Mouse (Mus musculus): ENCODE results near the gene Slc22a4.
"Not testable (repeated sequence)": the region's sequence is repeated elsewhere in the genome, so short reads cannot be mapped to it uniquely, and the experiment has no call there.

The Slc22a4 gene

DNA sequence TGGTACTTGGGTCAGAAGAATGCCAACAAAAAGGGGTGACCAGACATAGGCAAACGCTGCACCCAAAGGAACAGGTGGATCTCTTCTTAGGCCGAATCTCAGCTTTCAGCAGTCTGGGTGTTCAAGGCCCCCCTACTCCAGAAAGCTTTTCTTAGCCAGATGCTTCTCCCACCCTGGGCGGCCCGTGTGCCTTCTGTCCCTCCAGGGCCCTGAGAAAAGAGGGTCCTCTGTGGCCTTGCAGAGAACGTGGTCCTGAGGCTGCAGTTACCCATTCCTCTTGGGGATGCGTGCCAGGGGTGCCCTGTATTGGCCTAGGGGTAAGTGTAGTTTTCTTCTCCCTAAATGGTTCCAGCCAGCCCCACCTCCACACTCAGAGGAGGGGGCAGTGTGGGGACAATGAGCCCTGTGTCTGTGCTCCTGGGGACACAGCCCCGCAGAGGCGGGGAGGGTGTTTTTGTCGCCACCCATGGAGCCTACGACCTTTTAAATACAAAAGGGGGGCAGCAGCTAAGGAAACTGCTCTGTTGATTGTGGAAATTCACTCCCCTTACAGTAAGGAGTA, 30.2 kb upstream of the Slc22a4 start:
- DNase-seq (ENCODE audit: low read depth, low spot score), result no peak

DNA sequence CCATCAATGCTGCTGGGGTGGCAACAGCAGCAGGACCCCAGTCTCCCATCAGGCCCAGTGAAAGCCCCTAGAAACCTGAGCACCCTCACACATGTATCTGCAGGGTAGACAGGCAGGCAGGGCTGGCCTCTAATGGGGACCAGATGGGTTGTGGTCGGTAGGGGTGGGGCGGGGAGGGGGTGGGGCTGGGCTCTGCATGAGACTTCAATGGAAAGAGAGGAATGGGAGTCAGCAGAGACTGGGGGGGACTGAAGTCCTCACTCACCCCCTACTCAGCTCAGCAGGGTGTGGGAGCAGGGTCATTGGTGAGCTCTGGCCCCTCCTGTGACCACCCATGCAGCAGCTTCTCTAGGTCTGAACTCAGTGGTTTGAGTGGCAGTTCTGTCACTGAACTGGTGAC, 29.5 kb upstream of the Slc22a4 start:
- no peak for DNase-seq (ENCODE audit: low read depth, low spot score)

DNA sequence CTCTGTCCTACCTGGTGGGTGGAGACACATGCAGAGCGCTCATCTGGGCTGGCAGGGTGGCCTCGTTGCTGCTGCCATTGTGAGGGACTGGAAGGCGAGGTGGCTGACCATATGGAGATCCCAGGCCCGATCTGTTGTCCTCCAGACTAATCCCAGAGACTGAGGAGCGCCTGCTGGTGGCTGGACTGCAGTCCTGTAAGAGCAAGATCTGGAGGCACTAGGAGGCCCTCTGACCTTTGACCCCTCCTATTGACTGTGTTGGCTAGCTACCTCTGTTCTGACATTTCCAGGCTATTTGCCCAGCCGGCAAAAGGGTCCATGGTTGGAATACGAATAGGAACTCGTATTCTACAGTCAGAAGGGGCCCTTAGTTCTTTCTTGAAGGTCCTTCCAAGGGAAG, 28.2 kb upstream of the Slc22a4 start:
- DNase-seq (ENCODE audit: low read depth, low spot score), result no peak

DNA sequence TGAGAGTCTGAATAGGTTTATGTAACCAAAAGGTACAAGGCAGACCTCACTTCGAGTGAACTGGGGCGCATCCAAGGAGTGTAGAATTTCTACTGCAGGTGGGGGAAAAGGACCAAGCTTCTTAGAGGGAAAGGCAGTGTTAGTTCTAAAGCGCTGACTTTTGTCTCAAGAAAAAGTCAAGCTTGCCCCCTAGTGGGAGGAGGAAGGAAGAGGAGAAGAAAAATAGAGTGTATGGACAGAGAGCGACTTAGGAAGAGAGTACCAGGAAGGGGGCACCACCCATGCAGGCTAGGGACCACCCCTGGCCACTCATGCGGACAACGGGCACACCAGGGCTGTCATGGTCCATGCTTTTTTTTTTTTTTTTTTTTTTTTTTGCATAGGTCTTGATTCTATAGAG, 26.4 kb upstream of the Slc22a4 start:
- no peak for DNase-seq (ENCODE audit: low read depth, low spot score)

DNA sequence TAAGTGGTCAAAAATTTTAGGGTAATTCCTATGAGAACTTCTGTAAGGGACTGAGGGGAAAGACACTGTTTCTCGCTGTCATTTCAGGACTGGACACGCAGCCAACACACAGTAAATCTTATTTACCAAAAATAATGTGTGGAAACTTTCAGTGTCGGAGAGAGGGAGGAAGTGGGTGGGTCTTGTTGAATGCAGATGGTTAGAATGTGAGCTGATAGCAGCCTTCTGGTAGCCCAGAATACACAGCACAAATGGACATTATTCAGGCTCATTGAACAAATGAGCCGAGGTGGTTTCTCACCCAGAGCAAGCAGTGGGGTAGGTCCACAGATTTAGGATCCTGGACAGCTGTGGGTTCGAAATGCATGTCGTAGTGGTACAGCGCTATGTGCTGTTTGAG, 25.2 kb upstream of the Slc22a4 start:
- DNase-seq (ENCODE audit: low read depth, low spot score), result no peak

DNA sequence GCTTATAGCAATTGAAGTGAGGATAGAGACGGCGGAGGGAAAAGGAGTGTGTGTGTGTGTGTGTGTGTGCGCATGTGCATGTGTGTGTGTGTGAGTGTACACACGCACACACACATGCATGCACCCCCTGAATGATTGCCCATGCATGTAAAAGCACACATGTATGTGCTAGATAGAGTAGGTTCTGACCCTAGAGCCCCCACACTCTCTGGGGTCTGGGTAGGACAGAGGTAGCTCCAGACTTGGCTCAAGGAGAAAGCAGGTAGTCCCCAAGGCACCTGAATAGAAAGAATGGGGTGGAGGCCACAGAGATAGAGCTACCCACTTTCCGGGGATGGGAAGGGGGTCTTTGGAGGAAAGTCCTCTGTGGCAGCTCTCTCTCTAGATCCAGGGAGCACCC, 24.2 kb upstream of the Slc22a4 start:
- DNase-seq (ENCODE audit: low read depth, low spot score), result no peak

DNA sequence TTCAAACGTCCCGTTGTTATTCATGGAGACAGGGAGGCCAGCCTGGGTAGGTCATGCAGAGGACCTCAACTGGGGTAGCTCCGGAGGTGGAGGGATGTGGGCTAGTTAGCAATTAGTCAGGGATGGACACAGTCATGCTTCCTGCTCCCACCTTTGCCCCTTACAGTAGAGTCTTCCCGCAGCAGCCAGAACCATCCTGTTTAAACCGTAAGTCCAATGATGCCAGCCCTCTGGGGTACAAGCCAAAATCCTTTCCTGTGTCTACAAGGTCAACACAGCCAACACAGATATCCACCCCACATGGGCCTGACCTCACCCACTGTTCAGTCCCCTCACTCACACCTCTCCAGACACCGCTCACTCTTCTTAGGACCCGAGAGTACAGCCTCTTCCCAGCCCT, 23.3 kb upstream of the Slc22a4 start:
- no peak for DNase-seq (ENCODE audit: low read depth, low spot score)

DNA sequence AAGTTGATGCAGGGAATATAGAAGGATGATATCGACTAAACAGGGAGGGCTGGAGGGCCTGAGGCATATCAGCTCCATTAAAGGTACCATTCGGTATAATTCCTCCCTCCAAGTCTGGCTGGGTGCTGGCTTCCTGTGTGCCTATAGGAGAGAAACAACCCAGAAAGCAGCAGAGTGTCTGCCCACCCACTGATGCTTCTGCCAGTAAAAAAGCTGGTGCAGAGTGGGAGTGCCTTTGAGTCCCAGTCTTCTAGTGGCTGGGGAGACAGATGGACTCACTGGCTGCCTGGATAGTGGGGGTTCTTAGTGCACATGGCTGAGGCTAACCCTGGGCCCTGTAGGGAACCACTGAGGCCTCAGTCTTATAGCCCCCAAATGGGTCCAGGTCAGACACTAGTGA, 22.3 kb upstream of the Slc22a4 start:
- DNase-seq (ENCODE audit: low read depth, low spot score), result no peak

DNA sequence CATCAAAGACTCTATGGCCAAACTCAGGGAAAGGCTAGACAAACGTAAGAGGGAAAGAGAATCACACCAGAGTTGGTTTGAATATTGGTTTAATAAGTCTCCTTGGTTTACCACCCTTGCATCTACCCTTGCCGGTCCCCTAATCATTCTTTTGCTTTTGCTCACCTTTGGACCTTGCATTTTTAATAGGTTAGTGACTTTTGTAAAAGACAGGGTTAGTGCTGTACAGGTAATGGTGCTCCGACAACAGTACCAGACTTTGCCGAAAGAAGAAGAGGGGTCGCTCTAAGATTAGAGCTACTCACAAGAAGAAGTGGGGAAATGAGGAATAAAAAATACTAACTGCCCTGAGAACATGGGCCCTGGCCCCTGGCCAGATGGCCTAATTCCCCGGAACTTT, 12.8 kb upstream of the Slc22a4 start:
- no peak for DNase-seq (ENCODE audit: low read depth, low spot score)

DNA sequence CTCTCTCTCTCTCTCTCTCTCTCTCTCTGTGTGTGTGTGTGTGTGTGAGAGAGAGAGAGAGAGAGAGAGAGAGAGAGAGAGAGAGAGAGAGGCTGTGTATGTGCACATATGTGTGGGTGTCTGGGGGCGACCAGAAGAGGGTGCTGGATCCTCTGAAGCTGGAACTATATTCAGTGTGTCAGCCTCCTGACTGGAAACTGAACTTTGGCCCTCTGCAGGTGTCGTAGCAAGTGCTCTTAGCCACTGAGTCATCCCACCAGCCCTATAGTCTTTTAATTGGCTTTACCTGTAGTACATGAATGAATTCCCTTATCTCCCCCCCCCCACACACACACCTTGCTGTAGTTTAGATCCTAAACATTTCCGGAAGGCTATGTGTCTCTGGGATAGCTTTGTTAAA, 5.0 kb upstream of the Slc22a4 start:
- DNase-seq (ENCODE audit: low read depth, low spot score), result not testable (repeated sequence)

DNA sequence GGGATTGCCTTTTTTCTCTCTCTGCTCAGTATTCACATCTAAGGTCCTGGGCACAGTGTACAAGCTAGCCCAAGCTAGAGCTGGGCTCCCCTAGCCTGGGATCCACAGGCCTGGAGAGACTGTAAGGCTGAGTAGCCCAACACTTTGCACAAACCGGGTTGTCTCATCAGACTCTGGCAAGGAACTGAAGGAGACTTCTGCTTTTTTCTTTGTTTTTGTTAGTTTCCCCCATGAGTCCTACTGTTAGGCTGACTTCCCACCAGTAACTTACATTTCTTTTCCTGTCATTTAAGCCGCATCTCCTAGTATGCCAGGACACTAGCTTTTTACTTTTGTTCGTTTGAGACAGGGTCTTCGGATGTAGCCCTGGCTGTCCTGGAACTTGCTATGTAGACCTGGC, 1.1 kb upstream of the Slc22a4 start:
- no peak for DNase-seq (ENCODE audit: low read depth, low spot score)

DNA sequence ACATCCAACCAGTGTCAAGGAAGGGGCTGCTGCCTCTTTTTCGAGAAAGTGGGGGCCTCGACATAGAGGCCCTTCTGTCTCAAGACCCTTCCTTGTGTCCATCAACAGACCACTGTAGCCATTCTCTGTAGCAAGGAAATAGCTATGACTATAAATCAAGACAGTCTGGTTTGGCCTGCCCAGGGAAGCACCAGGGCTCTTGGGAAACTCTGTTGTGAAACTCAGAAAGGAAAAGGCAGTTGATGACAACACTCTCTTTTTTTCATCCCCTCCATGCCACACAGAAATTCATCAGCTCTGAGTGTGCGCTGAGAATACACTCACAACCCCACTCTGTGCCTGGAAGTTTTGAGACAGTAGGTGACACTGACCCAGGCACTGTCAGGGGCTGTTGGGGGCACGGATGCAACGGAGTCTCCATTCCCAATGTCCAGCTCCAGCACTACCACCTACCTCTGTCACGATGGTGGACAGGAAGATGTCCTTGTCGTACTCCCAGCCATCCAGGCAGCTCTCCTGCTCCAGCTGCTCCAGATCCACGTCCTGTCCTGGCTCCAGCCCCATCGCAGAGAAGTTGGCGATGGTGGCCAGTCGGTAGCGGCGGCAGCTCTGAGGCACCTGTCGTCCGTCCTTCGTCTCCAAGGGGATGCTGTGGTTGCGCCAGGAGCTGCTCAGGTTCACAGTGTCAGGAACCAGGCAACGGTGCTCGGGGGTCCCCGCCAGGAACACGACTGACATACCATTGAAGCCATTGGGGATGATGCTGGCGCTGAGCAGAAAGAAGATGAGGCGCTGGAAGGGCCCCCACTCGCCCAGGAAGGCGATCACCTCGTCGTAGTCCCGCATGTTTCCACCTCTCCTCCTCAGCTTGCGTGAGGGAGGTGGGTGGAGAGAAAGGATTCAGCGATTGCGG, 503 bp downstream of the Slc22a4 start:
- no peak for DNase-seq (ENCODE audit: low read depth, low spot score)

DNA sequence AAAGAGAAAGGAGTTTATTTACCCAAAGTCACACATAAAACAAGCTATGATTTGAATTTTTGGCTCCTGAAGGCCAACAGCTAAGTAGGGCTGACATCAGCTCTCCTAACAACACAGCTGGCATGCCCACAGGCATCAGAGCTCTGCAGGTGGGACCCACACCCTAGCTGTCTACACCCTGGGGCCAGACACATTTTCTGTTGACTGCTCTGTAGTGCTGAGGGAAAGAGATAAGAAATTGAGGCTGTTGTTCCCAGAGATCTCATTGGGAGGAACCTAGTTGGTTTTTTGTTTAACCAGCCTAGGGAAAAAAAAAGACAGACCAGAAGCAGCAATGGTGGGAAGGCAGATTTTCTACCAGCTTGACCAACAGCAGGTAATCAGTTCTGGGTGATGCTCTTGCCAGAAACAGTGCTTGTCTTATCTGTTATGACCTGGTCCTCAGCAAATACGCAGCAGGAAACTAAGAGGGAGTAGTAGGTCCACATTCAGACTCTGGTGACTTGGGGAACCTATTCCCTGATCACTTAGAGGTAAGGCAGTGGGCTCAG, 1.3 kb downstream of the Slc22a4 start:
- no peak for DNase-seq (ENCODE audit: low read depth, low spot score)

DNA sequence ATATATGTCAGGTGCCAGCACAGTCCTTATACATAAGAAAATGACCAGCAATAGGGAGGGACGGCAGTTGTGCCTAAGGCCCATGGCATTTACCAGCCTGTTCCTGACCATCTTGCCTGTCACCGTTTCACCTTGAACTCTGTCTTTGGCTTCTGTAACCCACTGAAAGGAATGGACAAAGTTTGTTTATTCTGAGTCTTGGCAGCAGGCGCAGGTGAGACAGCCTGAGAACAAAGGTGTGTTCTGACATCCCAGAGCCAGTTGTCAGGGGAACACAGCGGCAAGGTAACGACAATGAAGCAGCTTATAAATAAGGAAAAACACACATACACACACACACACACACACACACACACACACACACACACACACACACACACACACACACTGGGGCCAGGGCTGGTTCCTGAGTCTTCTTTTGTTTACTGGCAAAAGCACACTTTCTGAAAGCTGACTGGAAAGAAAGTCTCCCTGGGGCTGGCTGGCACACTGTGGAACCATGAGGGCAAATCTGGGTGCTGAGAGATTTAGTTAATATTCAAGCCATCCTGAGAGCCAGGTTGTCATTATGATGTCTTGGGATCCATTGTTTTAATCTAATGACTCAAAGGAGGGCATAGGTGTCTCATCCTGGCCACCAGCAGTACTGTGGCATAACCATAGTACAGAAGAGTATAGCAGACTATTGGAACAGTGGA, 6.3 kb downstream of the Slc22a4 start:
- DNase-seq (ENCODE audit: low read depth, low spot score), result no peak

DNA sequence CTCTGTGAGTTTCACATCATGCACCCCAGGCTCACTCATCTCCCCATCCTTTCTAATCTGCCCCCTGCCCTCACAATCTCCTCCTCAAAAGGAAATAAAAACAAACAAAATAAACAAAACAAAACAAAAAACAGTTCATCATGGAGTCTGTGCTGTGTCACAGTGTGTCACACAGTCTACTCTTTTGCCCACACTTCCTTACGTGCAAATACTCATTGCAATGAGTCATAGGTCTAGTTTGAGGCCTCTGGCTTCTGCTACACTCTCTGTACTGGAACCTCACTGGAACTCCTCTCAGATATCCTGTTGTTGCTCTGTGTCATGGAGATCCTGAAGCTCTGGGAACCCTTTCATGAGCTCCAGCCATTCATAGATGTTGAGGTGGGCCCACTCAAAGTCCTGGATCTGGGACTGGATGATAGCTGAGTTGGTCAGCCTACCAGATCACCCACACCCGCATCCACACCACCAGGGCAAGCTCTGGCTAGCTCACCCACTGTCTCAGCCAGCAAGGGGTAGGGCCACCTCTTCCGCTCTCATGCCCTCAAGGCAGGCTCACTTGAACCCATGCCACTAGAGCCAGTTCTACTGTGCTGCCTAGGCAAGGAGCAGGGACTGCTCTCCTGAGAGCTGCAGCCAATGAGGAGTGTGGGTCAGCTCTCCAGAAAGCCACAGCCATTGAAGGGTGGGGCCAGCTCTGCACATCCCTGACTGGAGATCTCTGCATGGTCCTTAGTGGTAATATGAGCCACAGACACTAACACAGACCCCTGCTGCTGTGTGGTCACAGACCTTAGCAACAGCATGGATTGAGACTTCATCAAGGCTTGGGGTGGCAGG, 8.8 kb downstream of the Slc22a4 start:
- DNase-seq (ENCODE audit: low read depth, low spot score), result no peak

DNA sequence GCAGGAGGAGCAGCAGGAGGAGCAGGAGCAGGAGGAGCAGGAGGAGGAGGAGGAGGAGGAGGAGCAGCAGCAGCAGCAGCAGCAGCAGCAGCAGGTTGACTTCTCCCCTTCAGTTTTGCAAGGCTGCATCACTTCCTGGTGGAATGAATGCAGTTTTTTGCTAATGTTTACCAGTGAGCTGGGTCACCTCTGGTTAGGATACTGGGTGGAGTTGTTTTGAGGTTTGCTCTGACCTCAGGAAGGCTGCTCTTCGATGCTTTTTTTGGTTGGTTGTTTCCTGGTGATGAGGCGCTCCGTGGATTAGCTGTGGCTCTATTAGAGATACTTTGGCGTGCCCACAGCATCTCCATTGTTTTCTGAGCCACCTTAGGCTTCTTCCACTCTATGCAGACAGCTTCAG, 10.3 kb downstream of the Slc22a4 start:
- DNase-seq (ENCODE audit: low read depth, low spot score), result no peak

DNA sequence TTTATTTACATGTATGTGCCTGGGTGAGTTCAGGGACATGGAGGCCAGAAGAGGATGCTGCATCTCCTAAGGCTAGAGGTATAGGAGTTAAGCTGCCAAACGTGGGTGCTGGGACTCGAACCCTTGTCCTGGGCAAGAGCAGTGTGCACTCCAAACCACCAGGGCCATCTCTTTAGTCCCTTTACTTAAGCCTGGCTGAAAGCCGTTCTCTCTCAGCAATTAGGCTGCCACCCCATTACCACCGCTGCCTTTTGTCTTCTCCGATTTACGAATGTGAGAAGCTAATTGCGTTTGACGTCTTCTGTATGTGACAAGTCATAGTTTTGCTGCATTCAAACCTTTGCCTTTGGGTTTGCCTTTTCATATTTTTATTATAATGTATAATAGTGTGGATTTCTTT, 11.8 kb downstream of the Slc22a4 start:
- no peak for DNase-seq (ENCODE audit: low read depth, low spot score)

DNA sequence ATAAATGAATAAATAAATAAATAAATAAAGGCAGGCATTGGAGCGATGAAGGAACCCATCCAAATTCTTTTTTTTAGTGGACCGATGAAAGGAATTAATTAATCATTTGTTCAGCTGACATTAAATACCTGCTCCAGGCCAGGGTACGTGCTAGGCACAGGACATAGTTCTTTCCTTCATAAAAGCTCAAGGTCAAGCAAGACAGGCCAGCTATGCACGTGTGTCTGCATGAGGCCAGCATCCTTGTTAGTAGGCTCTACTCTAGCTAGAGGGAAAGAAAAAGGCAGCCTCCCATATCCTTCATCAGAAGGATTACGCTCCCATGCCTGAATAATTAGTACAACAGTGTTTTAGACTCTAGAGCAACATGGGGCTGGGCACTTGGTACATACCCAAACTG, 14.9 kb downstream of the Slc22a4 start:
- no peak for DNase-seq (ENCODE audit: low read depth, low spot score)

DNA sequence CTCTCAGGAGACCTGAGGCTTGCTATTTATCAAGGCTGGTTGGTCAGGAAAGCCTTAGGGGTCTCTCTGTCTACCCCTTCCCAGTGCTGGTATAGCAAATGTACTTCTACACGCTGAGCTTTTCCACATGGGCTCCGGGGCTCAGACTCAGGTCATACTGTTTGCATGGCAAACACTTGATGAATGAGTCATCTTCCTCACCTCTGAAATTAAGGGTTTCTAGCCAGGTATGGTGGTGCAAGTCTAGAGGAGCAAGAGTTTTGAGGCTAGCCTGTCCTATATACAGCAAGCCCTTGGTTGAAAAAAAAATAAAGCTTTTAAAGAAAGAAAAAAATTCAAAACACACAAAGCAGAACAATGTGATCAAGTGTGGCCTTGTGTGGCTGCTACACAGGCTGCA, 16.6 kb downstream of the Slc22a4 start:
- DNase-seq (ENCODE audit: low read depth, low spot score), result no peak

DNA sequence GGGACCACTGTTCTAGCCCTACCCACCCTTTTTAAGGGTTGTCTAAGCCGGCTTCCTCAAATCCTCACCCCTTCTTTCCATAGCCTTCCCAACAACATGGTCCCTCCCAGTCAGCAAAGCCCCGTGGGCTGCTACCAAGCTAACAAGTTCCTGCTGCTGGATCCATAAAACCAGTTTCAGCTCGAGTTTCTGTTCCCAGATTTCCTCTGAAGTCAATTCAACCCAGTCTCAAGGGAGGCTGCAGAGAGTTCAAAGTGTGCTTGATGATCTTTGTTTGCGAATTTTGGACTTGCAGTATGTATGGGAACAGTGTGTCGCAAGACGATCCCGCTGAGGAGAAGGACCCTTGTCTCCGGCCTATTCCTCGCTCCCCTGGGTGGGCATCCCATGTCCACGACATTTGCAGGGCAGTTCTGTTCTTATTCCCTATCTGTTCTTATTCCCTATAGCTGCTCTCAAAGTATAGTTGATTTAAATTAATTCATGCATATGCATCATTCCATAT, 19.4 kb downstream of the Slc22a4 start:
- DNase-seq (ENCODE audit: low read depth, low spot score), result no peak

DNA sequence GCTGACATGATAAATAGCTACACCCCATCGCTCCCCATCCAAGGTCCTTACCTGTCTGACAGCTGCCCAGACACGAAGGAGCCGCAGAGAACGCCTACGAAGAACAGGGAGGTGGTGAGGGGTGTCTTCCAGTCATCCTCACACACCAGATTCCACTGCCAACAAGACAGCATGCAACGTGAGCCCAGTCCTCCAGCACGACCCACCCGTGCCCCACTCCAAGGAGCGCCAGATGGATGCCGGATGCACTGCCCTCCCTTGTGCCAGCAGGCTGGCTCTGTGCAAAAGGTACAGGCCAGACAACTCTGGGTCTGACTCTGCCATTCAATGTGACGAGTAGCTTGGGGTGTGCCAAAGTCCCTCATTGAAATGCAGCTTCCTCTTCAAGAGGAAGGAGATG, 20.2 kb downstream of the Slc22a4 start:
- no peak for DNase-seq (ENCODE audit: low read depth, low spot score)
